Mouse (Mus musculus) 3134 (cell line): ENCODE measurements around the gene Enpp4.

Experiments used
- DNase-seq: peaks from one replicate; pipeline ENCODE4 v3.0.0-alpha.2; 2011; ENCODE audit warnings: low spot score; ENCODE audit not compliant: insufficient read length; ENCODE audit errors: extremely low read depth

The Enpp4 gene

DNA sequence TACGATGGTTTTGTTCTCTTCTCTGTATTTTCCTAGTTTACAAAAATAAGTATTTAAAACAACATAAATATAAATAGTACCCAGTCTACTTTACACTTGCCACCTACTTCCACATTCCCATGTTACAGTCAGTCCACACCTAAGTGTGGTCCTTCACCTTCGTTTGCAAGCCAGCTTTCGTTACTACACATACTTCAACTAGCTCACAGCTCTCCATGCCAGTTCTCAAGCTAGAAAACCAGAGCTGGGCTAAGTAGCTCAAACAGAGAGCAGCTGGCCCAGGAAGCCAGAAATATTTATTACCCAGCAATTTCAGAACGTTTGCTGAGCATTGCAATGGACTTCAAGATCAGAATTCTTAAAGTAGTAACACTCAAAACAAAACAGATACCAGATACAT lies 5.1 kb downstream of the Enpp4 start:
- no peak for DNase-seq

DNA sequence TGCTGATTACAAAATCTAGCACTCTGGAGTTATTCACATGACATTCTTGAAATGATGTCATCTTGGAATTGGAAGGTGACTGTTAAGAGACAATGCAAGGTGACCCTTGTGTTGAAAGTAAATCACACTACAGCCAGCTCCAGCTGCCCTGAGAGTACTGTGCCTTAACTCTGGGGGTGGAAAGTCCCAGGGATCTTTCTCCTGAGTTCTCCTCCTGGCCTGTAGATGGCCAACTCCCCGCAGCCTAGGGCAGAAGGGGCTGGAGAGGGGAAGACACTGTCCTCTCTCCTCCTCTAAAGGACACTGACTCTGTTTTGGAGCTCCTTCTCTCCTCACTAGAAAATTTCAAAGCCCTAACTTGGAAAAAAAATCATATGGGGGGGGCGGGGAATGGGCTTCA lies 14.1 kb downstream of the Enpp4 start:
- DNase-seq, result no peak

DNA sequence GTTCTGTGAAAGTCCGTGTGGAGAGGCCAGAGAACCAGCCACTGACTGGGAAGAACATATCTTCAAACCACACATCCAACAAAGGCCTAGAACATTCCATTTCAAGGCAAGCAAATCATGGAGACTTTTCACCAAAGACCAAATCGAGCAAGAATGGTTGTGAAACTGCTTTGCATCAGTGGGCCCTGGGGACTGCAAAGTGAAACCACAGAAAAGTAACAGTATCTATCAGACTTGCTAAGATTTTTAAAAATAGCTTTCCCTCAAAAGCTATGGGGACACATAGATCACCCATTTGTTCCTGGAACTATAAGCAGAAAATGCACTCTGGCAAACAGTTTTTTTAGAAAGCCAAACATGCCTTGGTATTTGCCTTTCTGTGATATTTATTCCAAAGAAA lies 14.7 kb downstream of the Enpp4 start:
- DNase-seq, result no peak

DNA sequence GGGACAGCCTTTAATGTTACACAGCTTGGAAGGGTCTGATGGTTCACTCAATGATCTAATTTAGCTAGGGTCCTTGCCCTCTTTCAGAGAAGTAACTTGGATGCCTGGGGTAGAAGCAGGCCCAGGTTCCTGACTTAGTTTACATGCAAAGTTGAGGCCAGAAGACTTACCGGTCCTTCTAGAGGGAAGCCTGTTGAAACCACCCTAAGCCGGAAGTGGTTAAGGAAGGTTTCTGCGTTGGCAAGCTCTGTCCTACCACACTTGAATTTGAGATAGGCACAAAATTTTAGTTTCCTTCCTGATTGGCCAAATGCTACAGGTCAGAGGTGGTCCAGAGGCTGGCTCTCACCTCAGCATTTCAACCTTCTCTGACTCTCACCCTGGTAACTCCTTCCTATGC lies 17.4 kb downstream of the Enpp4 start:
- no peak for DNase-seq

DNA sequence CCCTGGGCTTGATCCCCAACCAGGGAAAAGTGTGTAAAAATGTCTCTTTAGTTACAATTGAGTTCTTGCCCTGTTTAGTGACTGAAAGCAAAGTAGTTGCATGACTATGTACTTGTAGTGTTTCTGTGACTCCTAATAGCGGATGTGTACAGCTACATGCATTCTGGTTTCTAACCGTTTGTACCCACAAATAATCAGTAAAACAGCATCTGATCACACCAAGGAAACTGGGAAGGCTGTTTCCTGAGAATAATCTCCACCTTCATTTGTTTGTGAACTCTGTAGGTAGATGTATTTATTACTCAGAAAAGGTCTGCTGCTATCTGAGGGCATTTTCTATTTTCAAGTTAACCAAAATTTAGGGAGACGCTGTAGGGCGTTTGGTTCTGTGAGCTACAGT lies 22.5 kb downstream of the Enpp4 start:
- DNase-seq, result no peak

DNA sequence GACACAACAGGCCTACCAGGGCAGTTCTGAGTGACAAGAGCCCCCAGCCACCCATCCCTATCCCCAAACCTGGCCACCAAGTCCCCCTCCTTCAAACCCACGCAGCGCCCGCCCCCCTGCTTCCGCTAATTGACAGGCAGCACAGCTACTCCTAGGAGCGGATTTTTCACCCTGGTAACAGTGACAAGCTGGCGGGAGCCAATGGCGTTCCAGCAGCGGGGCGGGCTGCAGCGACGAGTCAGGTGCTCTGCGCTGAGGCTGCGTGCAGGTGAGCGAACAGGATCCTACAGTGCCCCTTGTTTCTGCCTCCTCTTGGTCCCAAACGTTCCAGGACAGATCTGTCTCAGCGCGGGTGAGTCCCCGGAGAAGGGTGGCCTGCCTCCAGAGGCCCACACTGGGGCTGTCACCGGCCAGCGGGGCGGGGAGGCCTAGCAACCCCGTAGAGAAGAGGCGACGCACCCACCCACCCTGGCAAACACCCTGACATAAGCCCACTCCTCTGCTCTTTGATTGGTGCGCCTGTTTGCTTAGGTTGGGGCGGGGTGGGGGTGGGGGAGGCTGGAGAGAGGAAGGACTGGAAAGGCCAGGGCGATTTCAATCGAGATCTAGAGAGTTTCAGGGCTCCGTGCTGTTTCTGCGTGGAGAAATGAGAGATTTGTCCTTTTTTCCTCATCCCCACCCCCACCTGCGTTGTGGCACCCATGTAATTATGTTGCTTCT lies 26.8 kb downstream of the Enpp4 start, which contains the start of gene Enpp5:
Gene Enpp5, plus strand, starts transcription at position 183 of the 720 bp plus-strand sequence.
- DNase-seq, result peak; percentile 67

DNA sequence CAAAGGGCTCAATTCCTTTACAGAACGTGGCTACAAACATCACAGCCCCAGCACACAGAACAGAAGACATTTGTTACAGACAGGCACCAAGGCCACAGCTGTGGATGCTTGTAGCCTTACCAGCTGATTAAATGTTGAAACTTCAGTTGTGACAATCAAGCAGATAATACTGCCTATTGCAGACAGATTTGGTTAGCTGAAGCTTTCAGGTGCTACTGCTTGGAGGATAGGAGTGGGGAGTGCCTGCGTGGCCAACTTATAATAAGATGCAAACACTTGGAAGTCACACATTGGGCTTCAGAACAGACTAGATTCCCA lies 27.8 kb downstream of the Enpp4 start:
- no peak for DNase-seq

DNA sequence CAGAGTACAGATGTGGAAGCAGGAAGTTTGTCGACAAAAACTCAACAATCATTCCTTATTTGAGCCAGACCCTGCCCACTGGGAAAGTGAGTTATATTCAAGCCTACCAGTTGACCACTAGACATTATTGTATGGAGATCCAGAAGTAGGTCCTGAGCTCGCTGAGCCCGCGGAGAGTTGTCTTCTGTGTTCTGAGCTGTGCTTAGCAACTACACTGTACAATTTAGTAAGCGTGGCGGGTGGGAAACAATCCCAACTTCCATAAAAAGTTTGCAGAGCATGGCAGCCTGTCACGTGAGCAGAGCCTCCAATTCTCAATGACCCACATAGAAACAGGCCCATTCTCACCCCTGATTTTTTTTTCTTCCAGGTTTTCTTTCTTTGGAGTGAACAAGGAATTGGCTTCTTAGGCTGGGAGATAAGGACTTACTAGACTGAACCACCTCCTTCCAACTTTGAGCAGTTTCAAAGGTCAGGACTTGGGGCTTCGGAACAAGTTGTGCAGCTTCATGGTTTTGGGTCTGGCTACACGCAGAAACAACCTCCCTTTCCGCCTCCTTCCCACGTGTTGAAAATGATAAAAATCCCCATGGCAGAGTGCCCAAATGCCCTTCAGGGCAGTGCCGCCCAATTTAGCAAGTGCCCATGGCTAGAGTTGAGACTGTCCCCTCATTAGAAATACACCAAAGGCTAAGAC lies 28.3 kb downstream of the Enpp4 start:
- DNase-seq, result no peak

DNA sequence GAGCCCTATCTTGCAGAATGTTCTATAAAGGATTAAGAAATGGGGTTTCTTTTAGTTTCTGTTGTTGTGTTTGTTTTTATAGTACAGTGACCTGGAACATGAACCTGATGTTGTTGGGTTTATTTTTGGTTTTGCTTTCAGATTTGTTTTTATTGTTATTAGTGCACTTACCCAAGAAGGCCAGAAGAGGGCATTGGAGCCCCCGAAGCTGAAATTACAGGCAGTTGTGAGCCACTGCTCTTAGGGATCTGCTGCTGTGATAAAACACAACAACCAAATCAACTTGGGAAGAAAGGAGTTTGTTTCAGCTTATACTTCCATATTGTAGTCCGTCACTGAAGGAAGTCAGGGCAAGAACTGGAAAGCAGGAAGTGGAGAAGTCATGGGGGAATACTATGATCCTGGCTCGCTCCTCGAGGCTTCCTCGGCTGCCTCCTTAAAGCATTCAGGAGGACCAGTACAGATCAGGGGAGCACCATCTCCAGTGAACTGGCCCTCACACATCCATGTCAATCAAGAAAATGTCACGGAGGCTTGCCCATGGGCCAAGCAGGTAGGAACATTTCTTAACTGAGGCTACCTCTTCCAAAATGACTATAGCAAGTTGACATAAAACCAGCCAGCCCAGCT lies 29.4 kb downstream of the Enpp4 start:
- DNase-seq, result peak; percentile 27

DNA sequence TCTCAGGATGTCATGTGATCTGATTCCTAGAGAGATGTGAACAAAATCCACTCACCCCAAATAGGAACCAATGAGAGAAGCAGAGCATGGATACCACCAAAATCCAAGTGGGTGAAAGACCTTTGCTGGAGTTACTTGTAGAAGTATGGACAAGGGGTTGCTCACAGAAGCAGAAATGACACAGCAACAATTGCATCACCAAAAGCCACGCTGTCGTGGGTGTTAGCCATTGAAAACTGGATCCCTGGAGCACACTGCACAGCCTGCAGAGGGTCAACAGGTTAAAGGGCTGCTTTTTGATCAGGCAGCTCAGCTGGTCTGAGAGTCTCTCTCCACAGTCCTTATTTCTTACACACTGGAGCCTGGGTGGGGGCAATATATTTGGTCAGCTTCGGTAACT lies 30.0 kb downstream of the Enpp4 start:
- DNase-seq, result no peak

DNA sequence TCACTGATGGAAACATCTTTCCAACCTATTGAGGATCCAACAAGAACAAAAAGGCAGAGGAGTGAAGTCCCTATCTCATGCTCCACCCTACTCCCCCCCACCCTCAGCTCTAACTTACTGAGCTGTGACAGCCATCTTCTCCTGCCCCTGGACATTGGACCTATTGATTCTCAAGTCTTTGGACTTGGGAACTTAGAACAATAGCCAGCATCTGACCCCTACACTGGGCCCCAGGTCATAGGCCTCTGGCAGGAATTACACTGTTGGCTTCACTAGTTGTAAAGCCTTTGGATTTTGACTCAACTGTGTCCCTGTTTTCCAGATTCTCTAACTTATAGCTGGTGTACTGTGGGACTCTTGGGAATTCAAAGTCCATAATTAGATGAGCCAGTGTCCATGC lies 33.9 kb downstream of the Enpp4 start:
- DNase-seq, result no peak

DNA sequence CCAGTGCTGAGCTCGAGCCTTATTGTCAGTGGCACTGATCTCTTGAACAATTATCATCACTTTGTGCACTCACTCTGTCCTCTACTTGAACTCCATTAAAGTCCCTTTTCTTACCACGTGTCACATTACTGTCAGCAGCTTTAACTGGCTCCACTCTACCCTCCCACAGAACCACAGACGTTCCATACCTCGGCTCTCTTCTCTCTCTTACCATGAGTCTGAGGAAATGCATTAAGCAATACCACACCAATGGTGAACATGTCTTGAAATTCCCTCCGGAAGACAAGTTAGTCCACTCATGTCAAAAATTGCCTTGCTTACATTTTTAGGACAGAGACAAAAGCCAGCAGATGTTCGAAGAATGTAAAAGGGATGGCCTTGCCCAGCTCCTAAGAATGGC lies 36.7 kb downstream of the Enpp4 start:
- no peak for DNase-seq

DNA sequence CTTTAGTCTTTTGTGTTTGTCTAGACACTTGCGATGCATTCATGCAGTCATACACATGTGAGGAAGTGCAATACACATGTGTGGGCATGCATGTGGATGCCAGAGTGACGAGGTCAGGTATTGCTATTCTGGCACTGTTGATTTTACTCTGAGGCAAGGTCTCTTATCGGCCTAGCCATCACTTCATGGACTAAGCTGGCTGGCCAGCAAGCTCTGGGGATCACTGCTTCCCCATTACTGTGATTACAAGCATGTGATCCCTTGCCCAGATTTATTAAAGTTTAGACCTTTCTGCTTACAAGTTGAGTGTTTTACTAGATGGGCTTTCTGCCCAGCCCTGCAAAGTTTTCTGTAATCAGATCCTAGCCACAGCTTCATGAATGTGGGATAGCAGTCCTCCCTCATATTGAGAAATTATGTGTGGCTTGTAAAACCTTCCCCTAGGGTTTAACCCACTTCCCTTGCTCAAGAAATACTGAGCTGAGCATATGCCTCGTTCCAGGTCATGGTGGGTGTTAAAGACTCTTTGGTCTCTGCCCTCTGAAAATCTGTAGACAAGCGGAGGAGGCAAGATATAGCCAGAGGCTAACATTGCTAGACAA lies 44.2 kb downstream of the Enpp4 start:
- no peak for DNase-seq

DNA sequence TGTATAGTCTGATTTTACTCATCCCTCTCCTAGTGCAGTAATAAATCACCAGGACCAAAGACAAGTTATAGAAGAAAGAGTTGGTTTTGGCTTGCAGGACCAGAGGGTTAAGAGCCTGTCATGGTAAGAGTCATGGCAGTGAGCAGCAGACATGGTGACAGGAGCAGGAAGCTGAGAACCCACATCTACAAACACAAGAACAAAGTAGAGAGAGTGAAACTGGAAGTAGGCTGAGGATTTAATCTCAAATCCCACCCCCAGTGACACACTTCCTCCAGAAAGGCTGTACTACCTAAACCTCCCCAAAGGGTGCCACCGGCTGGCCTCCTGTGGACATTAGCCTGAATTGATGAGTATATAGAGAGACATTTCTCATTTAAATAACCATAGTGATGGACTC lies 44.8 kb downstream of the Enpp4 start:
- no peak for DNase-seq

DNA sequence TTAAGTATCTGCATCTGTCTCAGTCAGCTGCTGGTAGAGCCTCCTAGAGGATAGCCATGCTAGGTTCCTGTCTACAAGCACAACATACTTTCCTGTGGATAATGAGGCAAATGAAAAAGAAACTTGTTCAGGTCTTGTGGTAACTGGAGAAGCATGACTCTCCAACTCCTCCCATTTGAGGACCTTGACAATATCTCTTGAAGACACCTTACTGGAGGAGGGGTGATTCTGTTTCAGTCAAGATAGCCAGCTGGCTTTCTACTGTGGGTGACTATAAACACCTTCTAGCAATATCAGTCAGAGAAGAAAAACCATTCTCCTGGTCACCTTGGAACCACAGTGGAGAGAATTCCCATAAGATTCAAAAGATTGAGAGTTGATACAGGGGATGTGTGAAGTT lies 47.5 kb downstream of the Enpp4 start:
- no peak for DNase-seq

DNA sequence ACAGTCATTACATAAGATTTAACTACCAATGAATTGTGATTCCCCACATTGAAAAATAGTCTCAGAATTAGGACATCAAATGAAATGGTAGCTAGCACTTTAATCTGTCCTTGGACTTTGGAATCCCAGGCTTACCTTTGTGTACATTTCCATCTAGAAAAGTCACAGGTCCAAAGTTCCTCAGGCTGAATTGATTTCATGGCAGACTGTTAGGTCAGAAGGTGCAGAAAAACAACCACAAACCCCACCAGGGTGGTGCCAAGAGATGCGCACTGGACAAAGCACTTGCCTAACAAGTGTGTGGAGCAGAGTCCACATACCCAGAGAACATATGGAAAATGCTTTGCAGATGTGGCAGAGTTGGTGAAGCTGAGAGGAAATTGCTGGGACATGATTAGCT lies 48.5 kb downstream of the Enpp4 start:
- no peak for DNase-seq

DNA sequence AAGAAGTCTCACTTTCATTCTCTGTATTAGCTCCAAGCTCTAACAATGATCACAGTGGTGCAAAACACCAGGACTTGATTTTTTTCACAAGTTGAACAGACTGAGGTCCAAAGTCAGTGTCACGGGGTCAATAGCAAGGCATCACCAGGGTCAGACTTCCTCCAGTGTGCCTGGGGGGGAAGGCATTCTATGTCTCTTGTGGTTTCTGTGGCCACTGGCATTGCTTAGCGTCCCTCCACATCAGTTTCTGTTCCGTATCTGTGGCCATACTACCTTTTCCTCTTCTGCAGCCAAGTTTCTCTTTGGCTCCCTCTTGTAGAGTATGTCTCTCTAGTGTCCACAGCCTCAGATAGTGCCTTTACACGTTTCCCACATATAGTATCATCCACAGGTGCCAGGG lies 52.2 kb downstream of the Enpp4 start:
- no peak for DNase-seq
